Mouse (Mus musculus) heart, postnatal 0 days (tissue): Measurements from ENCODE around the gene Lrrc55.

Experiments
- CTCF ChIP-seq: IDR thresholded peaks from 2 replicates; pipeline ENCODE4 v1.5.1; 2016; ENCODE audit warnings: antibody characterized with exemption, control low read depth, low read depth
- EP300 ChIP-seq: IDR thresholded peaks from 2 replicates; pipeline ENCODE4 v1.6.1; 2016; ENCODE audit warnings: antibody characterized with exemption, low read depth

DNA sequence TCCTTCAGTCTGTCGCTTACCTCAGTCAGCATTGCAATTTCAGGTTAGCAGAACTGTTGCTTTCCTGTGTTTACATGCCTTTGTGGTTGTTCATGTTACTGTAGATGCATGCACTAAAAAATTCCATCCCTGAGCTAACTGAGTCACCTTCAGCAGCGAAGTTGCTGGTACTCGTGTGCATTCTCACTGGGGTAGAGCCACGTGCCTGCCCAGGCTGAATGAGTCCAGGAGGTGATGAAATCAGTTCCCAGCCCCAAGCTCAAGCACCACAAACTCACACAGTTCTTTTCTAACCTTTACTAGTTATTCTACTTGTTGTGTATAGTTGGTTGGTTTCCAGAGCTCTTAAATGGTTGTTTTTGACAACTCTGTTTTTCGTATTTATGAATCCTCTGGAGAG is 48.7 kb upstream of the Lrrc55 start:
- TF ChIP-seq EP300 (no peak), CTCF (no peak)
